Mouse (Mus musculus) embryonic facial prominence, embryonic 15.5 days (tissue): ENCODE results near the gene Baz2b. TPM values are rescaled to one million over a fixed set of nuclear protein-coding genes. Genes with fewer than 3 reads are reported as not detected.

ENCODE experiments used
- ATAC-seq: fragments of 200-750 bp; cut with Nextera tagmentation; 2 replicates; pipeline ENCODE4 v1.8.0; 2017; ENCODE audit warnings: low read depth, moderate TSS enrichment; ENCODE audit not compliant: insufficient number of reproducible peaks, low FRiP score, low TSS enrichment
- H3K27ac ChIP-seq: fragments of 300-500 bp; sonication (generic); replicated peaks from 2 replicates; pipeline ENCODE4 v1.5.1; 2015; ENCODE audit warnings: mild to moderate bottlenecking, inconsistent platforms
- H3K27me3 ChIP-seq: fragments of 300-500 bp; sonication (generic); 2 replicates; pipeline ENCODE4 v1.6.1; 2015; ENCODE audit warnings: inconsistent platforms
- H3K36me3 ChIP-seq: fragments of 300-500 bp; sonication (generic); 2 replicates; pipeline ENCODE4 v1.6.1; 2015; ENCODE audit warnings: mild to moderate bottlenecking, inconsistent platforms
- H3K4me1 ChIP-seq: fragments of 300-500 bp; sonication (generic); 2 replicates; pipeline ENCODE4 v1.6.1; 2015; ENCODE audit warnings: inconsistent platforms
- H3K4me2 ChIP-seq: fragments of 300-500 bp; sonication (generic); replicated peaks from 2 replicates; pipeline ENCODE4 v1.6.1; 2015; ENCODE audit warnings: mild to moderate bottlenecking, inconsistent platforms
- H3K4me3 ChIP-seq: fragments of 300-500 bp; sonication (generic); replicated peaks from 2 replicates; pipeline ENCODE4 v1.5.1; 2015; ENCODE audit warnings: mild to moderate bottlenecking, inconsistent platforms
- H3K9ac ChIP-seq: fragments of 300-500 bp; sonication (generic); 2 replicates; pipeline ENCODE4 v1.6.1; 2015; ENCODE audit warnings: inconsistent platforms
- H3K9me3 ChIP-seq: fragments of 300-500 bp; sonication (generic); replicated peaks from 2 replicates; pipeline ENCODE4 v1.6.1; 2016; ENCODE audit warnings: inconsistent platforms
- WGBS: fragments of 180-500 bp; shearing (Covaris S2); methylation state at CpG from one replicate; pipeline ENCODE4 v1.1.7; 2015; 5-methylcytosine and 5-hydroxymethylcytosine counted together
- polyA plus RNA-seq: library from polyadenylated mRNA; unstranded; fragments of >200 nt; fragmentation: Nextera tagmentation; extraction: Ambion mirVana; gene quantifications from 2 replicates; pipeline ENCODE4 v1.2.1, GENCODE M21; 2015

Gene Baz2b
- polyA plus RNA-seq, 1 experiment from 2014 or later = 58.1 TPM

- H3K4me2 ChIP-seq = no peak overlapping the region
- 81% methylated on average over 5 of the region's 5 CpGs for WGBS
- no peak for ATAC-seq
- H3K9me3 ChIP-seq = no peaks in the 10 kb centered on the region
- no peaks in the 10 kb centered on the region for H3K36me3 ChIP-seq
- 0 out of 2 replicates have a peak, but pooled peaks cover under 1% of the 10 kb centered on the region for H3K4me1 ChIP-seq
- H3K27me3 ChIP-seq = no peaks in the 10 kb centered on the region
- no peak overlapping the region for H3K4me3 ChIP-seq
- no peak overlapping the region for H3K9ac ChIP-seq
- no peak overlapping the region for H3K27ac ChIP-seq
Measured at GRCm38 (mm10) chr2:60070938-60071337, 138.7 kb downstream of the Baz2b start.

- ATAC-seq = no peak
- 87% methylated on average over 3 of the region's 3 CpGs for WGBS
- H3K4me2 ChIP-seq = no peak overlapping the region
- no peaks in the 10 kb centered on the region for H3K27me3 ChIP-seq
- no peak overlapping the region for H3K9ac ChIP-seq
- peaks cover 14% of the 10 kb centered on the region; the same call in 1 of the 2 replicates for H3K36me3 ChIP-seq
- no peaks in the 10 kb centered on the region for H3K9me3 ChIP-seq
- no peak overlapping the region for H3K4me3 ChIP-seq
- H3K4me1 ChIP-seq = no peaks in the 10 kb centered on the region
- H3K27ac ChIP-seq = no peak overlapping the region
Measured at GRCm38 (mm10) chr2:60068468-60068867, 141.2 kb downstream of the Baz2b start.

- no peak overlapping the region for H3K4me2 ChIP-seq
- H3K36me3 ChIP-seq = peaks cover 14% of the 10 kb centered on the region; the same call in 1 of the 2 replicates
- H3K4me3 ChIP-seq = no peak overlapping the region
- H3K27me3 ChIP-seq = no peaks in the 10 kb centered on the region
- H3K9me3 ChIP-seq = no peaks in the 10 kb centered on the region
- no peak overlapping the region for H3K27ac ChIP-seq
- no peak overlapping the region for H3K9ac ChIP-seq
- no peaks in the 10 kb centered on the region for H3K4me1 ChIP-seq
- WGBS = 87% methylated on average over 5 of the region's 5 CpGs
- ATAC-seq = no peak
Measured at GRCm38 (mm10) chr2:60065415-60065814, 144.2 kb downstream of the Baz2b start.

- ATAC-seq = no peak
- 98% methylated on average over 1 of the region's 1 CpGs for WGBS
- peaks cover 3% of the 10 kb centered on the region; the same call in 1 of the 2 replicates for H3K4me1 ChIP-seq
- no peak overlapping the region for H3K27ac ChIP-seq
- H3K4me3 ChIP-seq = no peak overlapping the region
- no peak overlapping the region for H3K4me2 ChIP-seq
- H3K36me3 ChIP-seq = peaks cover 11% of the 10 kb centered on the region; the same call in 1 of the 2 replicates
- H3K9ac ChIP-seq = no peak overlapping the region
- H3K9me3 ChIP-seq = no peaks in the 10 kb centered on the region
- no peaks in the 10 kb centered on the region for H3K27me3 ChIP-seq
Measured at GRCm38 (mm10) chr2:60060185-60060775, 149.4 kb downstream of the Baz2b start.

GRCm38 (mm10) chr2:60059300-60059699 is 150.3 kb downstream of the Baz2b start:
- Histone ChIP-seq H3K9me3 (no peaks in the 10 kb centered on the region), H3K9ac (no peak overlapping the region), H3K4me2 (no peak overlapping the region), H3K4me1 (peaks cover 3% of the 10 kb centered on the region; the same call in 1 of the 2 replicates), H3K36me3 (peaks cover 2% of the 10 kb centered on the region; the same call in 1 of the 2 replicates), H3K27ac (no peak overlapping the region), H3K4me3 (no peak overlapping the region), H3K27me3 (no peaks in the 10 kb centered on the region)
- WGBS = 93% methylated on average over 5 of the region's 5 CpGs
- no peak for ATAC-seq

GRCm38 (mm10) chr2:60056043-60056442 is 153.6 kb downstream of the Baz2b start:
- WGBS = 38% methylated on average over 4 of the region's 4 CpGs
- Histone ChIP-seq H3K4me2 (no peak overlapping the region), H3K27me3 (no peaks in the 10 kb centered on the region), H3K27ac (no peak overlapping the region), H3K36me3 (no peaks in the 10 kb centered on the region), H3K4me1 (peaks cover 3% of the 10 kb centered on the region; the same call in 1 of the 2 replicates), H3K9me3 (no peaks in the 10 kb centered on the region), H3K9ac (no peak overlapping the region), H3K4me3 (no peak overlapping the region)
- no peak for ATAC-seq

GRCm38 (mm10) chr2:60054808-60055535 is 154.7 kb downstream of the Baz2b start:
- no peak overlapping the region for H3K27ac ChIP-seq
- no peak overlapping the region for H3K4me3 ChIP-seq
- no peaks in the 10 kb centered on the region for H3K27me3 ChIP-seq
- H3K9me3 ChIP-seq = no peaks in the 10 kb centered on the region
- peaks cover 3% of the 10 kb centered on the region; the same call in 1 of the 2 replicates for H3K4me1 ChIP-seq
- no peaks in the 10 kb centered on the region for H3K36me3 ChIP-seq
- ATAC-seq = no peak
- no peak overlapping the region for H3K9ac ChIP-seq
- no peak overlapping the region for H3K4me2 ChIP-seq
- WGBS = 76% methylated on average over 10 of the region's 10 CpGs

GRCm38 (mm10) chr2:60053222-60054010 is 156.2 kb downstream of the Baz2b start:
- no peak overlapping the region for H3K4me3 ChIP-seq
- peaks cover 3% of the 10 kb centered on the region; the same call in 1 of the 2 replicates for H3K4me1 ChIP-seq
- no peak overlapping the region for H3K27ac ChIP-seq
- H3K36me3 ChIP-seq = no peaks in the 10 kb centered on the region
- no peak for ATAC-seq
- H3K4me2 ChIP-seq = no peak overlapping the region
- 87% methylated on average over 11 of the region's 11 CpGs for WGBS
- no peak overlapping the region for H3K9ac ChIP-seq
- no peaks in the 10 kb centered on the region for H3K27me3 ChIP-seq
- no peaks in the 10 kb centered on the region for H3K9me3 ChIP-seq

- 76% methylated on average over 9 of the region's 9 CpGs for WGBS
Measured at GRCm38 (mm10) chr2:60050667-60051460, 158.8 kb downstream of the Baz2b start.

GRCm38 (mm10) chr2:60049889-60050288 is 159.8 kb downstream of the Baz2b start:
- no peak overlapping the region for H3K27ac ChIP-seq
- H3K9me3 ChIP-seq = no peaks in the 10 kb centered on the region
- H3K27me3 ChIP-seq = no peaks in the 10 kb centered on the region
- no peak overlapping the region for H3K9ac ChIP-seq
- WGBS = 91% methylated on average over 4 of the region's 4 CpGs
- H3K36me3 ChIP-seq = peaks cover 2% of the 10 kb centered on the region; the same call in 1 of the 2 replicates
- no peak overlapping the region for H3K4me3 ChIP-seq
- H3K4me2 ChIP-seq = no peak overlapping the region
- no peak for ATAC-seq
- no peaks in the 10 kb centered on the region for H3K4me1 ChIP-seq

More at GRCm38 (mm10) chr2:60050667-60051460, 158.8 kb downstream of the Baz2b start:
- ATAC-seq = no peak
- Histone ChIP-seq H3K27me3 (no peaks in the 10 kb centered on the region), H3K36me3 (no peaks in the 10 kb centered on the region), H3K4me1 (no peaks in the 10 kb centered on the region; the same call in 1 of the 2 replicates), H3K27ac (no peak overlapping the region), H3K4me2 (no peak overlapping the region), H3K4me3 (no peak overlapping the region), H3K9me3 (no peaks in the 10 kb centered on the region), H3K9ac (no peak overlapping the region)
